Mouse (Mus musculus) thymus, postnatal 0 days (tissue): Measurements from ENCODE around the gene Mdfic. TPM values are rescaled to one million over a fixed set of nuclear protein-coding genes. Genes with fewer than 3 reads are reported as not detected.

Experiments
- DNase-seq: peaks from one replicate; pipeline ENCODE4 v3.0.0-alpha.2; 2015; ENCODE audit warnings: low spot score
- polyA plus RNA-seq: library from polyadenylated mRNA; unstranded; fragments of >200 nt; fragmentation: Nextera tagmentation; extraction: Ambion mirVana; gene quantifications from 2 replicates; pipeline ENCODE4 v1.2.1, GENCODE M21; 2015

Mdfic gene
- polyA plus RNA-seq, 1 experiment from 2014 or later, result 2.2 TPM

- peak; percentile 33 for DNase-seq
Observed at GRCm38 (mm10) chr6:15792680-15793601, 72.5 kb downstream of the Mdfic start.

GRCm38 (mm10) chr6:15793602-15794345 lies 73.3 kb downstream of the Mdfic start:
- no peak for DNase-seq

DNA sequence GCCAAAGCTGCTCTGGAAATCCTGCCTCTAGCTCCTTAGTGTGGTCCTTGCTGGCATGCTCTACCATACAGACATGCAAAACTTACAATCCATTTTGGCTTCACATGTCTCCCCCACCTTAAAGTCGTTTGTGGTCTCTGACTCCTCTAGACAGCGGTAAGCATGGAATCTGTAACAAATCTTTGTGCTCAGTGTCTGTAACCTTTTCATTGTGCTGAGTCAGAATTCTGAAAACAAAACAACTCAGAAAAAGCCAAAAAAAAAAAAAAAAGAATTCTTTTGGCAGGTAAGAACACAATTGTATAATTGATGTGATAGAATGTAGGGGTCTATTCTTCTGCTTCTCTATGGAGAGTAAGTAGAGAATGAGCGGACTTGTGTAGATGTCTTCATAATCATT lies 74.3 kb downstream of the Mdfic start:
- DNase-seq, result no peak

GRCm38 (mm10) chr6:15807382-15807781 lies 86.9 kb downstream of the Mdfic start:
- DNase-seq, result no peak

- DNase-seq, result no peak
Observed at GRCm38 (mm10) chr6:15825236-15825635, 104.8 kb downstream of the Mdfic start.

DNA sequence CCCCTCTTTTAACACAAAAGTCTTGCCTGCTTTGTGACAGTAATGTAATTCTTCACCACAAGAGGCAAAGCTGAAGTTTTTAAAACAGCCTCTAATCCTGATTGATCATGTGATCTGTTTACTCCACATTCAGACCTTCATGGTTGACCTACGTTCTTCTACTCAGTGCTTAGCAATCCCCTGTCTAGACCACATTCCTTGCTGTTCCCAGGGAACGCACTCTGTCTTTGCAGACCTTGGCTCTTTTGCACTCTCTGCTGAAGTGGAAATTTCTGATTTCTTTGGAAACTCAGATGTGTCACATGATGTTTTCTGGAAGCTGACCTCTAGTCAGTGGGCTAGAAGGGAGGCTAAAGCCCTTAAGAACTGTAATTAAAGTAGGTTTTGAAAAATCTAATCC lies 109.4 kb downstream of the Mdfic start:
- DNase-seq, result no peak

- no peak for DNase-seq
Observed at GRCm38 (mm10) chr6:15830651-15831050, 110.2 kb downstream of the Mdfic start.

DNA sequence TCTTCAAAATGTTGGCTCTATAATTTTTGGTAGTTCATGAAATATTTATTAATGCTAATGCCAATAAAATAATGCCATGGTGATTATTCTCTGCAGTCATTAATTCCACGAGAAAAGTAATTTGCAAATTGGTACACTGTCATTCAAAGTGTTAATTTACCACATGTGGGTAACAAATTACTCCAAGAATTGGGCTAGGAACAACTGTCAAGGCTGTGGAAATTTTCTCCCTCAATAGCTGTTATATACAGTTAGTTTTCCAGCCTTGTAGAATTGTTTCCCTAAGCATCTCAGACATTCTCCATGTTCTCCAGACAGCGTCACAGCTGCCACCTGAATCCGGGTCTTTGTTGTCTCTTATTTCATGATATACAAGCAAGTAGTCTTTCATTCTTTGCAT lies 117.2 kb downstream of the Mdfic start:
- no peak for DNase-seq

GRCm38 (mm10) chr6:15839831-15840230 lies 119.4 kb downstream of the Mdfic start:
- no peak for DNase-seq

DNA sequence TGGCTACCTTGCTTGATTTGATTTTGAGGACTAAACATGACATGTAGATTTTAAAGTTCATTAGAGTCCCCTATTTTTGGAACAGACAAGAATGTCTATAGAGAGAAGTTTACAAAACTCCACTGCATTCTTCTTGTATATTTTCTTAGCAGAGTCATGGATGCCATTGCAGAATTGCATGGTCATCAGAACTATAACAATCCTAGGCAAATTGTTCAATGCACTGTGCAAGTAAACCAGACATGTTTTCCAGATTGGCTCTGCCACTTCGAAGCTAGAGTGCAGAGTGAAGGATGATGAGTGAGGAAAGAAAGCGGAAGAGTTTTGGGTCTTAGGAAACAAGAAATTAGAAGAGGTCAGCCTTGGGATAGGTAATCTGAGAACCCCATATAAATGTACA lies 120.0 kb downstream of the Mdfic start:
- no peak for DNase-seq

GRCm38 (mm10) chr6:15841476-15842209 lies 121.2 kb downstream of the Mdfic start:
- DNase-seq, result no peak

DNA sequence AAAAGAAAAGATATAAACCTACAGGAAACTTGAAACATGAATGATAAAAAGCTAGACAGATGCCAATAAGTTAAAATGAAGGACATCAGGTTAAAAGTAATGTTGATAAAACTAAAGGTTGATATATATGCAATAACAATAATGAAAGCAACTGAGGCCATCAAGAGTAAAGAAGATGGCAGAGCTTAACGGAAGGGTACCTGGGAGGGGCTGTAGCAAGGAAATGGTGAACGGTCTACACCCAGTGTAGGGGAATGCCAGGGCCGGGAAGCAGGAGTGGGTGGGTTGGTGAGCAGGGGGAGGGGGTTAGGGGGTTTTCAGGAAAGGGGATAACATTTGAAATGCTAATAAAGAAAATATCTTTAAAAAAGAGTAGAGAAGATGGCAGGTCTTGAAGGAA lies 122.8 kb downstream of the Mdfic start:
- DNase-seq, result no peak

GRCm38 (mm10) chr6:15845711-15846342 lies 125.4 kb downstream of the Mdfic start:
- no peak for DNase-seq
